Mouse (Mus musculus) intestine, embryonic 14.5 days (tissue): Measurements from ENCODE around the gene Rtp2. TPM values are rescaled to one million over a fixed set of nuclear protein-coding genes. Genes with fewer than 3 reads are reported as not detected.

ENCODE experiments used
- ATAC-seq: fragments of 200-750 bp; cut with Nextera tagmentation; replicated peaks from 2 replicates; pipeline ENCODE4 v1.8.0; 2017; ENCODE audit warnings: low read depth, moderate number of reproducible peaks, moderate TSS enrichment, moderate library complexity; ENCODE audit not compliant: low FRiP score, low TSS enrichment
- DNase-seq: peaks from one replicate; pipeline ENCODE4 v3.0.0-alpha.2; 2018; ENCODE audit warnings: low spot score
- H3K27ac ChIP-seq: fragments of 300-500 bp; sonication (generic); 2 replicates; pipeline ENCODE4 v1.5.1; 2014; ENCODE audit warnings: low read depth, mild to moderate bottlenecking, control low read depth
- H3K27me3 ChIP-seq: fragments of 300-500 bp; sonication (generic); replicated peaks from 2 replicates; pipeline ENCODE4 v1.6.1; 2014; ENCODE audit warnings: low read length, control low read depth; ENCODE audit not compliant: control insufficient read depth, insufficient read depth
- H3K36me3 ChIP-seq: fragments of 300-500 bp; sonication (generic); 2 replicates; pipeline ENCODE4 v1.6.1; 2014; ENCODE audit warnings: low read length, control low read depth; ENCODE audit not compliant: control insufficient read depth, insufficient read depth
- H3K4me1 ChIP-seq: fragments of 300-500 bp; sonication (generic); replicated peaks from 2 replicates; pipeline ENCODE4 v1.6.1; 2014; ENCODE audit warnings: low read length, control low read depth, mixed read lengths; ENCODE audit not compliant: control insufficient read depth, insufficient read depth
- H3K4me2 ChIP-seq: fragments of 300-500 bp; sonication (generic); 2 replicates; pipeline ENCODE4 v1.6.1; 2014; ENCODE audit warnings: low read length
- H3K4me3 ChIP-seq: fragments of 300-500 bp; sonication (generic); 2 replicates; pipeline ENCODE4 v1.5.1; 2014; ENCODE audit warnings: low read depth, low read length, control low read depth, mixed read lengths
- H3K9ac ChIP-seq: fragments of 300-500 bp; sonication (generic); 2 replicates; pipeline ENCODE4 v1.6.1; 2014; ENCODE audit warnings: mild to moderate bottlenecking, low read length
- H3K9me3 ChIP-seq: fragments of 300-500 bp; sonication (generic); 2 replicates; pipeline ENCODE4 v1.6.1; 2016; ENCODE audit warnings: low read length, control low read depth; ENCODE audit not compliant: control insufficient read depth
- WGBS: fragments of 180-500 bp; shearing (Covaris S2); extraction: QIAGEN DNeasy Blood & Tissue Kit; methylation state at CpG from one replicate; pipeline ENCODE4 v1.1.7; 2014; 5-methylcytosine and 5-hydroxymethylcytosine counted together
- polyA plus RNA-seq: library from polyadenylated mRNA; unstranded; fragments of >200 nt; fragmentation: Nextera tagmentation; extraction: Ambion mirVana; gene quantifications from 2 replicates; pipeline ENCODE4 v1.2.1, GENCODE M21; 2014

The Rtp2 gene
- polyA plus RNA-seq, 1 experiment from 2014 or later = not detected

- Histone ChIP-seq H3K27ac (no peak overlapping the region), H3K4me3 (no peak overlapping the region), H3K36me3 (0 out of 2 replicates have a peak, but pooled peaks cover 3% of the 10 kb centered on the region), H3K4me2 (no peak overlapping the region), H3K9ac (no peak overlapping the region), H3K4me1 (no peaks in the 10 kb centered on the region), H3K9me3 (no peaks in the 10 kb centered on the region), H3K27me3 (no peaks in the 10 kb centered on the region)
- no peak for DNase-seq
- WGBS = 78% methylated on average over 11 of the region's 11 CpGs
- 0 out of 2 replicates have a peak, but pooled peaks have one; percentile 18 for ATAC-seq
These were observed 40.7 kb upstream of the Rtp2 start for GRCm38 (mm10) chr16:23972901-23973300.

- Histone ChIP-seq H3K9ac (no peak overlapping the region), H3K4me2 (no peak overlapping the region), H3K27me3 (no peaks in the 10 kb centered on the region), H3K4me3 (no peak overlapping the region), H3K27ac (no peak overlapping the region), H3K4me1 (no peaks in the 10 kb centered on the region), H3K36me3 (0 out of 2 replicates have a peak, but pooled peaks cover 3% of the 10 kb centered on the region), H3K9me3 (no peaks in the 10 kb centered on the region)
- WGBS = 70% methylated on average over 20 of the region's 20 CpGs
- no peak for DNase-seq
- 0 out of 2 replicates have a peak, but pooled peaks have one; percentile 13 for ATAC-seq
These were observed 40.0 kb upstream of the Rtp2 start for GRCm38 (mm10) chr16:23972126-23972740.

DNA sequence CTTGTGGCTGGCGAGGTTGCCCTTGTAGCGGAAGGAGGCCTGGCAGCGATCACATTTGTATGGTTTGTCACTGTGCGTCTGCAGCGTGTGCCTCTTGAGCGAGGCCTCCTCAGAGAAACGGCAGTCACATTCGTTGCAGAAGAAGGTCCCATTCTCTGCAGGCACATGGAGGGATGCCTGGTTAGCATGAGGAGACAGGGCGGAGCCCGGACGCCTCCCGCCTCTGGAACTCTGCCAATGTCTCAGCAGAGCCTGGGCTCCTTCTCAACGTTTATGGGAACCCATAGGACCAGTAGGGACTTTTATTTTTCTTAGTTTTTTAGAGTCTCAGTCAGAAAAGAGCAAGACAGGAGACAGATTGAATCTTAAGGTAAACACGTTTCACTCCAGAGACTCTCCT lies 37.7 kb upstream of the Rtp2 start:
- no peak overlapping the region for H3K9ac ChIP-seq
- no peak overlapping the region for H3K4me2 ChIP-seq
- H3K27me3 ChIP-seq = no peaks in the 10 kb centered on the region
- no peak overlapping the region for H3K4me3 ChIP-seq
- H3K4me1 ChIP-seq = no peaks in the 10 kb centered on the region
- no peaks in the 10 kb centered on the region for H3K9me3 ChIP-seq
- H3K36me3 ChIP-seq = 0 out of 2 replicates have a peak, but pooled peaks cover 3% of the 10 kb centered on the region
- WGBS = 62% methylated on average over 14 of the region's 14 CpGs
- no peak overlapping the region for H3K27ac ChIP-seq
- ATAC-seq (no peak), DNase-seq (no peak)

GRCm38 (mm10) chr16:23968888-23969287 lies 36.7 kb upstream of the Rtp2 start:
- Histone ChIP-seq H3K36me3 (0 out of 2 replicates have a peak, but pooled peaks cover under 1% of the 10 kb centered on the region), H3K27ac (no peak overlapping the region), H3K9ac (no peak overlapping the region), H3K4me2 (no peak overlapping the region), H3K9me3 (no peaks in the 10 kb centered on the region), H3K27me3 (no peaks in the 10 kb centered on the region), H3K4me1 (no peaks in the 10 kb centered on the region), H3K4me3 (no peak overlapping the region)
- no peak for DNase-seq
- ATAC-seq = no peak
- WGBS = 80% methylated on average over 4 of the region's 4 CpGs

DNA sequence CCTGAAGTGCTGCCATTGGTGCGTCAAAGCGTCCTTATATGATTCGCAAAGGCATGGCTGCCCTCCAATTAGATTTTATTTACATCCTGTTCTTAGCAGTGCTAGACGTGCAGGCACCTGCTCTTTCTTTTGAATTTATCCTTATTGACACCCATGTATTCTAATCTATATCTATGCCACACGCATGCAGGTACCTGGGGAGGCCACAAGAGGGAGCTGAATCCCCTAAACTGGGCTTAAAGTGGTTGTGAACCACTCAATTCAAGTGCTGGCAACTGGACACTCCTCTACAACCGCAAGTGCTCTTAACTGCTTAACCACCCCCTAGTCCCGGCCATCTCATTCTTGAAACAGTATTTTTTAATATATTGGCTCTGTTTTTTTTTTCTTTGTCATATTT lies 35.1 kb upstream of the Rtp2 start:
- Histone ChIP-seq H3K36me3 (no peaks in the 10 kb centered on the region), H3K4me2 (no peak overlapping the region), H3K27me3 (no peaks in the 10 kb centered on the region), H3K9me3 (no peaks in the 10 kb centered on the region), H3K27ac (no peak overlapping the region), H3K9ac (no peak overlapping the region), H3K4me1 (no peaks in the 10 kb centered on the region), H3K4me3 (no peak overlapping the region)
- DNase-seq (no peak), ATAC-seq (no peak)
- WGBS = 87% methylated on average over 7 of the region's 7 CpGs

- Histone ChIP-seq H3K36me3 (no peaks in the 10 kb centered on the region), H3K27me3 (no peaks in the 10 kb centered on the region), H3K4me2 (no peak overlapping the region), H3K9me3 (no peaks in the 10 kb centered on the region), H3K9ac (no peak overlapping the region), H3K4me3 (no peak overlapping the region), H3K27ac (no peak overlapping the region), H3K4me1 (no peaks in the 10 kb centered on the region)
- 88% methylated on average over 14 of the region's 14 CpGs for WGBS
- DNase-seq = no peak
- no peak for ATAC-seq
These were observed 33.9 kb upstream of the Rtp2 start for GRCm38 (mm10) chr16:23966066-23966465.

GRCm38 (mm10) chr16:23964706-23965367 lies 32.6 kb upstream of the Rtp2 start:
- 79% methylated on average over 14 of the region's 14 CpGs for WGBS
- no peak for ATAC-seq
- no peak overlapping the region for H3K27ac ChIP-seq

GRCm38 (mm10) chr16:23963896-23964668 lies 31.9 kb upstream of the Rtp2 start:
- H3K4me3 ChIP-seq = no peak overlapping the region
- no peak overlapping the region for H3K4me2 ChIP-seq
- H3K36me3 ChIP-seq = no peaks in the 10 kb centered on the region
- ATAC-seq (no peak), DNase-seq (no peak)
- no peak overlapping the region for H3K27ac ChIP-seq
- H3K27me3 ChIP-seq = no peaks in the 10 kb centered on the region
- H3K9me3 ChIP-seq = no peaks in the 10 kb centered on the region
- WGBS = 80% methylated on average over 22 of the region's 22 CpGs
- H3K4me1 ChIP-seq = no peaks in the 10 kb centered on the region
- H3K9ac ChIP-seq = no peak overlapping the region

More at GRCm38 (mm10) chr16:23964706-23965367, 32.6 kb upstream of the Rtp2 start:
- H3K4me2 ChIP-seq = no peak overlapping the region
- H3K4me3 ChIP-seq = no peak overlapping the region
- H3K9ac ChIP-seq = no peak overlapping the region
- H3K9me3 ChIP-seq = no peaks in the 10 kb centered on the region
- no peak for DNase-seq
- H3K27me3 ChIP-seq = no peaks in the 10 kb centered on the region
- H3K36me3 ChIP-seq = no peaks in the 10 kb centered on the region
- no peaks in the 10 kb centered on the region for H3K4me1 ChIP-seq
